Mouse (Mus musculus) limb, embryonic 11.5 days (tissue): ENCODE measurements around the gene Efs. TPM values are rescaled to one million over a fixed set of nuclear protein-coding genes. Genes with fewer than 3 reads are reported as not detected.
"Not testable (repeated sequence)": the region's sequence is repeated elsewhere in the genome, so short reads cannot be mapped to it uniquely, and the experiment has no call there.

Experiments
- ATAC-seq: fragments of 200-750 bp; cut with Nextera tagmentation; 2 replicates; pipeline ENCODE4 v1.8.0; 2017; ENCODE audit warnings: low read depth; ENCODE audit not compliant: insufficient number of reproducible peaks, low FRiP score, low TSS enrichment
- DNase-seq: peaks from one replicate; pipeline ENCODE4 v3.0.0-alpha.2; 2015; ENCODE audit warnings: low spot score
- H3K27ac ChIP-seq: fragments of 300-500 bp; sonication (generic); replicated peaks from 2 replicates; pipeline ENCODE4 v1.5.1; 2014; ENCODE audit warnings: low read depth, mild to moderate bottlenecking, low read length
- H3K27me3 ChIP-seq: fragments of 300-500 bp; sonication (generic); 2 replicates; pipeline ENCODE4 v1.6.1; 2014; ENCODE audit warnings: mild to moderate bottlenecking, low read length, mixed read lengths; ENCODE audit not compliant: control insufficient read depth, insufficient read depth
- H3K36me3 ChIP-seq: fragments of 300-500 bp; sonication (generic); 2 replicates; pipeline ENCODE4 v1.6.1; 2014; ENCODE audit warnings: mild to moderate bottlenecking, low read length, moderate library complexity, mixed read lengths; ENCODE audit not compliant: control insufficient read depth, insufficient read depth
- H3K4me1 ChIP-seq: fragments of 300-500 bp; sonication (generic); 2 replicates; pipeline ENCODE4 v1.6.1; 2014; ENCODE audit warnings: low read length, mixed read lengths; ENCODE audit not compliant: control insufficient read depth, insufficient read depth
- H3K4me2 ChIP-seq: fragments of 300-500 bp; sonication (generic); 2 replicates; pipeline ENCODE4 v1.6.1; 2014; ENCODE audit warnings: low read depth, mild to moderate bottlenecking, moderate library complexity; ENCODE audit not compliant: severe bottlenecking
- H3K4me3 ChIP-seq: fragments of 300-500 bp; sonication (generic); 2 replicates; pipeline ENCODE4 v1.5.1; 2014; ENCODE audit warnings: low read depth, low read length
- H3K9ac ChIP-seq: fragments of 300-500 bp; sonication (generic); 2 replicates; pipeline ENCODE4 v1.6.1; 2014; ENCODE audit warnings: mild to moderate bottlenecking, low read length
- H3K9me3 ChIP-seq: fragments of 300-500 bp; sonication (generic); 2 replicates; pipeline ENCODE4 v1.6.1; 2016; ENCODE audit warnings: low read length; ENCODE audit not compliant: control insufficient read depth
- WGBS: fragments of 180-500 bp; shearing (Covaris S2); extraction: QIAGEN DNeasy Blood & Tissue Kit; methylation state at CpG from one replicate; pipeline ENCODE4 v1.1.7; 2014; 5-methylcytosine and 5-hydroxymethylcytosine counted together
- polyA plus RNA-seq: library from polyadenylated mRNA; unstranded; fragments of >200 nt; fragmentation: Nextera tagmentation; extraction: Ambion mirVana; gene quantifications from 2 replicates; pipeline ENCODE4 v1.2.1, GENCODE M21; 2014

Efs gene
- polyA plus RNA-seq, 1 experiment from 2014 or later: 44.6 TPM

GRCm38 (mm10) chr14:54954474-54954873 lies 28.5 kb upstream of the Efs start:
- ATAC-seq: no peak
- no peaks in the 10 kb centered on the region for H3K36me3 ChIP-seq
- 68% methylated on average over 3 of the region's 3 CpGs for WGBS
- H3K9me3 ChIP-seq: no peaks in the 10 kb centered on the region
- H3K4me1 ChIP-seq: no peaks in the 10 kb centered on the region
- H3K27me3 ChIP-seq: peaks cover 4% of the 10 kb centered on the region; the same call in 1 of the 2 replicates
- no peak for DNase-seq
- H3K27ac ChIP-seq: no peak overlapping the region
- H3K9ac ChIP-seq: no peak overlapping the region
- H3K4me3 ChIP-seq: no peak overlapping the region
- no peak overlapping the region for H3K4me2 ChIP-seq

GRCm38 (mm10) chr14:54953664-54954206 lies 27.8 kb upstream of the Efs start:
- Histone ChIP-seq H3K4me2 (no peak overlapping the region), H3K4me1 (no peaks in the 10 kb centered on the region), H3K9ac (no peak overlapping the region), H3K4me3 (no peak overlapping the region), H3K36me3 (no peaks in the 10 kb centered on the region), H3K27ac (no peak overlapping the region), H3K27me3 (peaks cover 4% of the 10 kb centered on the region; the same call in 1 of the 2 replicates), H3K9me3 (no peaks in the 10 kb centered on the region)
- no peak for ATAC-seq
- WGBS: 94% methylated on average over 8 of the region's 8 CpGs
- no peak for DNase-seq

- no peak overlapping the region for H3K9ac ChIP-seq
- 91% methylated on average over 6 of the region's 6 CpGs for WGBS
- DNase-seq: no peak
- no peak overlapping the region for H3K4me2 ChIP-seq
- no peaks in the 10 kb centered on the region for H3K36me3 ChIP-seq
- peaks cover 4% of the 10 kb centered on the region; the same call in 1 of the 2 replicates for H3K27me3 ChIP-seq
- no peaks in the 10 kb centered on the region for H3K4me1 ChIP-seq
- H3K4me3 ChIP-seq: no peak overlapping the region
- H3K27ac ChIP-seq: no peak overlapping the region
- H3K9me3 ChIP-seq: no peaks in the 10 kb centered on the region
- no peak for ATAC-seq
Measured at GRCm38 (mm10) chr14:54951587-54951986, 25.7 kb upstream of the Efs start.

GRCm38 (mm10) chr14:54950493-54950892 lies 24.6 kb upstream of the Efs start:
- Histone ChIP-seq H3K9me3 (no peaks in the 10 kb centered on the region), H3K4me2 (no peak overlapping the region), H3K27ac (no peak overlapping the region), H3K4me1 (no peaks in the 10 kb centered on the region), H3K36me3 (no peaks in the 10 kb centered on the region), H3K9ac (no peak overlapping the region), H3K4me3 (no peak overlapping the region), H3K27me3 (peaks cover 4% of the 10 kb centered on the region; the same call in 1 of the 2 replicates)
- no peak for DNase-seq
- ATAC-seq: no peak
- WGBS: 59% methylated on average over 12 of the region's 12 CpGs

GRCm38 (mm10) chr14:54948781-54949180 lies 22.9 kb upstream of the Efs start:
- H3K36me3 ChIP-seq: no peaks in the 10 kb centered on the region
- DNase-seq: no peak
- WGBS: 86% methylated on average over 9 of the region's 9 CpGs

GRCm38 (mm10) chr14:54947008-54947407 lies 21.1 kb upstream of the Efs start:
- not testable (repeated sequence) for H3K27me3 ChIP-seq, H3K4me1 ChIP-seq, H3K4me3 ChIP-seq, ATAC-seq, DNase-seq, H3K9me3 ChIP-seq, H3K36me3 ChIP-seq, H3K9ac ChIP-seq, H3K27ac ChIP-seq, H3K4me2 ChIP-seq
- 88% methylated on average over 11 of the region's 11 CpGs for WGBS

More at GRCm38 (mm10) chr14:54948781-54949180, 22.9 kb upstream of the Efs start:
- Histone ChIP-seq H3K27ac (no peak overlapping the region), H3K4me3 (no peak overlapping the region), H3K9ac (no peak overlapping the region), H3K4me2 (no peak overlapping the region), H3K27me3 (peaks cover 4% of the 10 kb centered on the region; the same call in 1 of the 2 replicates), H3K4me1 (no peaks in the 10 kb centered on the region), H3K9me3 (no peaks in the 10 kb centered on the region)
- ATAC-seq: no peak

DNA sequence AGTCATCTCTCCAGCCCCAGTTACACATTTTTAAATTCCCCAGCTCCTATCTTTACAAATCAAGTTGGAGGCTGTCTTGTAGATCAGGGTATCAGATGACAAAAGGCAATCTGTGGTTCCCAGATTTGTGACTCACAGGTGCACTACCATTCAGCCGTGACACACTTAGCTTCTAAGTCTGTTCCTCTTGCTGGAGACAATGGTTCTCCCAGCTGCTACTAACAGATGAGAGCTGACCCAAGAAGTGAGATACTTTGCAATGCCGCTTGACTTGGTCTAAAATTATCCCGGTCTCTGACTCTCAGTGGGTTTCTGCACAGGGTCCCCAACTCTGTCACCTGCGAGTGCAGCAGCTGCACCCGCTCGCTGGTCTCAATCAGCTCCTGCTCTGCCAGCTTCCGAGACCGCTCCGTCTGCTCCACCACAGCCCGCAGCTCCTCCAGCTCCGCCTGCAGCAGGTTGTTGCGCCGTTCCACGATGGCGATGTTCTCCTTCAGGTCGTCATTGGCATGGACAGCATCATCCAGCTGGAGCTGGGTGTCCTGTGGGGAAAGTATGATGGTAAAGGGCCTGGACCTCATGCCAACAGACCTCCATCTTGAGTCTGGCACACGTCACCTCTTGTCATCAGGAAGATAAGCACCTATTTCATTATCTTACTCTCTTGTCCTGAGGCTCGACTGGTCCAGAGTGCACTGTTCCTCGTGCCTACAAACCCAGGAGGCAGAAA lies 20.2 kb upstream of the Efs start:
- Histone ChIP-seq H3K27ac (no peak overlapping the region), H3K4me2 (no peak overlapping the region), H3K4me1 (no peaks in the 10 kb centered on the region), H3K9ac (no peak overlapping the region), H3K36me3 (no peaks in the 10 kb centered on the region), H3K27me3 (no peaks in the 10 kb centered on the region), H3K4me3 (no peak overlapping the region), H3K9me3 (no peaks in the 10 kb centered on the region)
- 79% methylated on average over 19 of the region's 19 CpGs for WGBS
- ATAC-seq (no peak), DNase-seq (no peak)

DNA sequence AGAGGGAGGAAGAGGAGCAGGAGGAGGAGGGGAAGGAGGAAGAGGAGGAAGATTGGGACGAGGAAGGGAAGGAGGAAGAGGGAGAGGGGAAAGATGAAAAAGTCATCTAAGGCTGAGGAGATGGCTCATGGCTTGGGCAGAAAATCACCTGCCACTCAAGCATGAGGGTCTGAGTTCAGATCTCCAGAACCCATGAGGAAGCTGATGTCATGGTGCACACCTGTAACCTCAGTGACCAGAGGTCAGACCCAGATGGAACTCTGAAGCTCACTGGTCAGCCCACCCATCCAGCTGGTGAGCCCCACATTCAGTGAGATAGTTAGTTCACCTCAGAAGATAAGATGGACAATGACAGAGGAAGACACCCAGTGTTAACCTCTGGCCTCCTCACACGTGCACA lies 19.0 kb upstream of the Efs start:
- Histone ChIP-seq H3K9me3 (no peaks in the 10 kb centered on the region), H3K4me2 (no peak overlapping the region), H3K27ac (no peak overlapping the region), H3K27me3 (no peaks in the 10 kb centered on the region), H3K4me3 (no peak overlapping the region), H3K9ac (no peak overlapping the region), H3K4me1 (no peaks in the 10 kb centered on the region), H3K36me3 (no peaks in the 10 kb centered on the region)
- no peak for DNase-seq
- WGBS: 68% methylated on average over 2 of the region's 2 CpGs
- no peak for ATAC-seq
